Mouse (Mus musculus) liver, postnatal 0 days (tissue): ENCODE results near the gene Gm45261. TPM values are rescaled to one million over a fixed set of nuclear protein-coding genes. Genes with fewer than 3 reads are reported as not detected.

Experiments
- ATAC-seq: fragments of 200-750 bp; cut with Nextera tagmentation; 2 replicates; pipeline ENCODE4 v1.8.0; 2017; ENCODE audit warnings: mild to moderate bottlenecking, moderate library complexity
- DNase-seq: peaks from one replicate; pipeline ENCODE4 v3.0.0-alpha.2; 2016
- H3K27ac ChIP-seq: fragments of 300-500 bp; sonication (generic); 2 replicates; pipeline ENCODE4 v1.5.1; 2014; ENCODE audit warnings: antibody characterized with exemption, moderate library complexity, mild to moderate bottlenecking, low read depth
- H3K27me3 ChIP-seq: fragments of 300-500 bp; sonication (generic); 2 replicates; pipeline ENCODE4 v1.6.1; 2014; ENCODE audit warnings: low read length, control low read depth, mixed read lengths; ENCODE audit not compliant: insufficient read depth
- H3K36me3 ChIP-seq: fragments of 300-500 bp; sonication (generic); replicated peaks from 2 replicates; pipeline ENCODE4 v1.6.1; 2014; ENCODE audit warnings: mild to moderate bottlenecking, control low read depth, low read length, moderate library complexity, mixed read lengths; ENCODE audit not compliant: insufficient read depth
- H3K4me1 ChIP-seq: fragments of 300-500 bp; sonication (generic); 2 replicates; pipeline ENCODE4 v1.6.1; 2014; ENCODE audit warnings: antibody characterized with exemption, mild to moderate bottlenecking, control low read depth; ENCODE audit not compliant: insufficient read depth
- H3K4me2 ChIP-seq: fragments of 300-500 bp; sonication (generic); 2 replicates; pipeline ENCODE4 v1.6.1; 2014; ENCODE audit warnings: low read depth, mild to moderate bottlenecking, low read length, moderate library complexity, mixed read lengths
- H3K4me3 ChIP-seq: fragments of 300-500 bp; sonication (generic); 2 replicates; pipeline ENCODE4 v1.5.1; 2014; ENCODE audit warnings: low read depth, low read length
- H3K9ac ChIP-seq: fragments of 300-500 bp; sonication (generic); replicated peaks from 2 replicates; pipeline ENCODE4 v1.6.1; 2014; ENCODE audit warnings: mild to moderate bottlenecking, moderate library complexity
- H3K9me3 ChIP-seq: fragments of 300-500 bp; sonication (generic); 2 replicates; pipeline ENCODE4 v1.6.1; 2016; ENCODE audit warnings: mild to moderate bottlenecking, control low read depth, low read length, mixed read lengths
- CTCF ChIP-seq: sonication (generic); IDR thresholded peaks from 2 replicates; pipeline ENCODE4 v1.5.1; 2016; ENCODE audit warnings: antibody characterized with exemption, low read depth
- EP300 ChIP-seq: IDR thresholded peaks from 2 replicates; pipeline ENCODE4 v1.6.1; 2016; ENCODE audit warnings: antibody characterized with exemption, low read depth, mild to moderate bottlenecking
- WGBS: fragments of 180-500 bp; shearing (Covaris S2); extraction: QIAGEN DNeasy Blood & Tissue Kit; methylation state at CpG from one replicate; pipeline ENCODE4 v1.1.7; 2014; ENCODE audit not compliant: insufficient replicate concordance; 5-methylcytosine and 5-hydroxymethylcytosine counted together
- polyA plus RNA-seq: library from polyadenylated mRNA; unstranded; fragments of >200 nt; fragmentation: Nextera tagmentation; extraction: Ambion mirVana; gene quantifications from 2 replicates; pipeline ENCODE4 v1.2.1, GENCODE M21; 2015

Gm45261 gene
- polyA plus RNA-seq, 1 experiment from 2014 or later: not detected

DNA sequence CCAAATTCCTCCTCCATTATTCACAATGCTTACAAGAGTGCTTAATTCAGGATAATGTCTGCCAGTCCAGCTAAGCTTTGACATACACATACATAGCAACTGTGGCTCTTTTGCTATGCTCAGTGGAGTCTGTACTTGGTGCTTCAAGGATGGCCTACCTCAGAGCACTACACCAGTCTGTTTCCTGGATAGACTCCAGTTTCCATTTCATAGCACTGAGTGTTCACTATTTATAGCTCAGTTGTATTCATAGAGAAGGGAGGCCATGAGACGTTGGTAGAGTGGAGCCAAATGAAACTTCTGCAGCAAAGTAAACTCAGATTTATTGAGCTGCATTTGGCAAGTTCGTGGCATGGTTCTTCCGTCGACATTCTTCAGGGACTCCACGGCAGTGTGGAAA, 22.2 kb upstream of the Gm45261 start:
- H3K4me2 ChIP-seq: no peak overlapping the region
- 66% methylated on average over 5 of the region's 5 CpGs for WGBS
- H3K9ac ChIP-seq: no peak overlapping the region
- H3K27ac ChIP-seq: no peak overlapping the region
- no peaks in the 10 kb centered on the region for H3K27me3 ChIP-seq
- DNase-seq: no peak
- H3K4me3 ChIP-seq: no peak overlapping the region
- H3K4me1 ChIP-seq: no peaks in the 10 kb centered on the region
- no peak for ATAC-seq
- TF ChIP-seq CTCF: no peak
- no peak for TF ChIP-seq EP300
- H3K9me3 ChIP-seq: no peaks in the 10 kb centered on the region
- H3K36me3 ChIP-seq: no peaks in the 10 kb centered on the region

DNA sequence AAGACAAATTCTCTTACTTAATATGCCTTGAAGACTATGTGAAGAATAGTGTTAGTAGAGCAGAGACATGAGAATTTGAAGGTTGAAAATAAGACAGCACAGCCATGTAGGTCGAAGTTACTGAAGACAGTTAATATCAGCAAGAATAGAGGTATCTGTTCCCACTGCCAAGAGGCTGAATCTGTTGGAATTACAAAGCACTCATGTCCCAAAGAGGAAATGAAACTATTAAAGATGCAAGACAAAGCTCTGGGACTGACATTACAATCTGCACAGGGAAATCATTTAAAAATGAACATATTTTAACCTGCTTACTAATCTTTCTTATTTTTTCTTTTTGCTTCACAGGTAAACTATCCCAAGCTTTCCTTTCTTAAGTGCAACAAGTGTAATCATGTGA, 13.7 kb upstream of the Gm45261 start:
- Histone ChIP-seq H3K4me3 (no peak overlapping the region), H3K9me3 (no peaks in the 10 kb centered on the region), H3K36me3 (no peaks in the 10 kb centered on the region), H3K27ac (no peak overlapping the region), H3K9ac (no peak overlapping the region), H3K27me3 (no peaks in the 10 kb centered on the region), H3K4me1 (no peaks in the 10 kb centered on the region), H3K4me2 (no peak overlapping the region)
- DNase-seq (no peak), ATAC-seq (no peak)
- WGBS: 46% methylated on average over 1 of the region's 1 CpGs
- TF ChIP-seq CTCF: no peak
- no peak for TF ChIP-seq EP300

DNA sequence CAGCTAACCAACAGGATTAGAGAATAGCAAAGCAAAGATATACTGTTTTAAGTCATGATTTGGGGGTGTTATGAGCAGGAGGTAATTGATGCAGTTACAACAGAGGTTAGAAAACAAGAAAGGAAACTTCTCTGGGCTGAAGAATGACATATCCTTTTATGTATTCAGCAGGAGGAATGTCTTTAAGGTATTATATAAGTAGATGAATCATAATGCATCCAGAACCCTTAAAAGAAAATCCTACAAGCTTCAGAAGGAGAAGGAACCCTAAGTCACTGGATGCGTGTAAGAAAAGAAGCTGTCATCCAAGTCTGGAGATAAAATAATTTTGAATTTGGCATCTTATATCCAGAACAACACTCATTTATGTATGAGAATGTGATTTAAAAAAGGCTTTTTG, 11.1 kb upstream of the Gm45261 start:
- WGBS: 98% methylated on average over 1 of the region's 1 CpGs
- Histone ChIP-seq H3K27ac (no peak overlapping the region), H3K9me3 (no peaks in the 10 kb centered on the region), H3K4me2 (no peak overlapping the region), H3K36me3 (no peaks in the 10 kb centered on the region), H3K9ac (no peak overlapping the region), H3K4me1 (no peaks in the 10 kb centered on the region), H3K27me3 (no peaks in the 10 kb centered on the region), H3K4me3 (no peak overlapping the region)
- ATAC-seq: no peak
- TF ChIP-seq CTCF (no peak), EP300 (no peak)
- DNase-seq: no peak

DNA sequence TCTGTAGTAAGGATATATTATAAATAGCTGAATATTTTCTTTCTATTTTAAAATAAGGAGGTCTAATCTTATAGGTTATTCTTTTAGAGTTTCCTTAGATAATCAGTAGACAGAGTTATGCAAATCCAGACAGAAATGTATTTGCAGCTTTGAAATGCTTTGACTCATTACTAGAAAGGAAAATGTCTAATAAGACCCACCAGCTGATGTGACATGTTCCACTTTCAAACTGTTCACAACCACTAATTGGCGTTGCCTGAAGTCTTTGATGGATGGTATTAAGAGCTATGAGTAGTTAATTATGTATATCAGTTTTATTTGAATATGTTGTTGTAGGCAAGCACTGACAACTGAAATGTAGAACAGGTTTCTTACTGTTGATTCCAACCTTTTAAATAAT, 1.3 kb downstream of the Gm45261 start:
- ATAC-seq (no peak), DNase-seq (no peak)
- TF ChIP-seq EP300 (no peak), CTCF (no peak)
- no peak overlapping the region for H3K9ac ChIP-seq
- WGBS: 88% methylated on average over 1 of the region's 1 CpGs
- no peak overlapping the region for H3K27ac ChIP-seq
- H3K4me2 ChIP-seq: no peak overlapping the region
- no peaks in the 10 kb centered on the region for H3K27me3 ChIP-seq
- no peak overlapping the region for H3K4me3 ChIP-seq
- H3K4me1 ChIP-seq: peaks cover under 1% of the 10 kb centered on the region; the same call in 1 of the 2 replicates
- H3K36me3 ChIP-seq: no peaks in the 10 kb centered on the region
- no peaks in the 10 kb centered on the region for H3K9me3 ChIP-seq

DNA sequence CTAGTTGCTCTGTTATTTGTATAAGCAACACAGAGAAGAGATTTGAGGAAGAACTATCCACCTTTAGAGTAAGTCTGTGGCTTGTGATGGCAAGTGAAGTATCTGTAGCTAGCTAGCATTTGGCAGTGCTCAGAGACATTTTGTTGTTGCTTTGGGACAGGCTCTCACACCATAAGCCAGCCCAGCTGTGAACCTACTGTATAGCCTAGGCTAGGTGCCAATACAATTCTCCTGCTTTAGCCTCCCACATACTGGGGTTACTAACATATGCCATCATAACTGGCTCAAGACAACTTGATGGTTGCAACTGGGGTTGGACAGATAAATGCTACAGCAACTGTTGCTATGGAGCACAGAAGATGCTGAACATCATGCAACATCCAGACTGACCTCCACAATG, 1.8 kb downstream of the Gm45261 start:
- no peaks in the 10 kb centered on the region for H3K27me3 ChIP-seq
- no peak overlapping the region for H3K4me3 ChIP-seq
- peaks cover 4% of the 10 kb centered on the region; the same call in 1 of the 2 replicates for H3K4me1 ChIP-seq
- no peak overlapping the region for H3K4me2 ChIP-seq
- no peak for DNase-seq
- no peaks in the 10 kb centered on the region for H3K9me3 ChIP-seq
- no peak for ATAC-seq
- no peaks in the 10 kb centered on the region for H3K36me3 ChIP-seq
- no peak overlapping the region for H3K9ac ChIP-seq
- no peak overlapping the region for H3K27ac ChIP-seq
- TF ChIP-seq CTCF (no peak), EP300 (no peak)

DNA sequence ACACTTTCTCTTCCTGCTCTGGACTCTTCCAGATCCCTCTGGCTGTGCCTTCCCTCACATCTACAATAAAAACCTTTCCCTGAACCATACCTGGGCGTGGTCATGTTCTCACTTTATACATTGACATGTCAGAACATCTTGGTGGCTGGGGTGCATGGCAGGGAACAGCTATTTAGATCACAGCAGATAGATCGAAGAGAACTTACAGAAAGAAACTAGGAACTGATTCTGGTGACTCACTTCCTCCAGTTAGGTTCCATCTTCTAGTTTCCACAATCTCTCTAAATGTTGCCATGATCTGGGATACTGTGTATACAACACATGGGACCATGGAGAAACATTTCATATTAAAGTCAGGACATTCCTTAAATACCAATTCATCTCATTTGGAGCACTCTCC, 7.3 kb downstream of the Gm45261 start:
- H3K36me3 ChIP-seq: no peaks in the 10 kb centered on the region
- no peak overlapping the region for H3K27ac ChIP-seq
- ATAC-seq (no peak), DNase-seq (no peak)
- no peak overlapping the region for H3K4me2 ChIP-seq
- WGBS: 51% methylated on average over 2 of the region's 2 CpGs
- no peaks in the 10 kb centered on the region for H3K9me3 ChIP-seq
- H3K4me3 ChIP-seq: no peak overlapping the region
- TF ChIP-seq EP300: no peak
- no peak for TF ChIP-seq CTCF
- H3K9ac ChIP-seq: no peak overlapping the region
- no peaks in the 10 kb centered on the region for H3K27me3 ChIP-seq
- H3K4me1 ChIP-seq: peaks cover 4% of the 10 kb centered on the region; the same call in 1 of the 2 replicates
